Mouse (Mus musculus) embryonic facial prominence, embryonic 13.5 days (tissue): ENCODE measurements around the gene Rnf182. TPM values are rescaled to one million over a fixed set of nuclear protein-coding genes. Genes with fewer than 3 reads are reported as not detected.

Source experiments
- ATAC-seq: fragments of 200-750 bp; cut with Nextera tagmentation; 2 replicates; pipeline ENCODE4 v1.8.0; 2017; ENCODE audit warnings: low read depth; ENCODE audit not compliant: insufficient number of reproducible peaks, insufficient read depth, low FRiP score, low TSS enrichment
- H3K27ac ChIP-seq: fragments of 300-500 bp; sonication (generic); 2 replicates; pipeline ENCODE4 v1.5.1; 2015; ENCODE audit warnings: moderate library complexity, mild to moderate bottlenecking, inconsistent platforms
- H3K27me3 ChIP-seq: fragments of 300-500 bp; sonication (generic); 2 replicates; pipeline ENCODE4 v1.6.1; 2015; ENCODE audit warnings: mild to moderate bottlenecking, inconsistent platforms
- H3K36me3 ChIP-seq: fragments of 300-500 bp; sonication (generic); 2 replicates; pipeline ENCODE4 v1.6.1; 2015; ENCODE audit warnings: mild to moderate bottlenecking, inconsistent platforms
- H3K4me1 ChIP-seq: fragments of 300-500 bp; sonication (generic); 2 replicates; pipeline ENCODE4 v1.6.1; 2015; ENCODE audit warnings: inconsistent platforms
- H3K4me2 ChIP-seq: fragments of 300-500 bp; sonication (generic); 2 replicates; pipeline ENCODE4 v1.6.1; 2015; ENCODE audit warnings: moderate library complexity, mild to moderate bottlenecking, inconsistent platforms
- H3K4me3 ChIP-seq: fragments of 300-500 bp; sonication (generic); 2 replicates; pipeline ENCODE4 v1.5.1; 2015; ENCODE audit warnings: mild to moderate bottlenecking, inconsistent platforms
- H3K9ac ChIP-seq: fragments of 300-500 bp; sonication (generic); 2 replicates; pipeline ENCODE4 v1.6.1; 2015; ENCODE audit warnings: mild to moderate bottlenecking, inconsistent platforms
- H3K9me3 ChIP-seq: fragments of 300-500 bp; sonication (generic); 2 replicates; pipeline ENCODE4 v1.6.1; 2016; ENCODE audit warnings: inconsistent platforms
- WGBS: fragments of 180-500 bp; shearing (Covaris S2); methylation state at CpG from one replicate; pipeline ENCODE4 v1.1.7; 2015; ENCODE audit warnings: mixed read lengths; 5-methylcytosine and 5-hydroxymethylcytosine counted together
- polyA plus RNA-seq: library from polyadenylated mRNA; unstranded; fragments of >200 nt; fragmentation: Nextera tagmentation; extraction: Ambion mirVana; gene quantifications from 2 replicates; pipeline ENCODE4 v1.2.1, GENCODE M21; 2015

The Rnf182 gene
- polyA plus RNA-seq, 1 experiment from 2014 or later, result 10.7 TPM

DNA sequence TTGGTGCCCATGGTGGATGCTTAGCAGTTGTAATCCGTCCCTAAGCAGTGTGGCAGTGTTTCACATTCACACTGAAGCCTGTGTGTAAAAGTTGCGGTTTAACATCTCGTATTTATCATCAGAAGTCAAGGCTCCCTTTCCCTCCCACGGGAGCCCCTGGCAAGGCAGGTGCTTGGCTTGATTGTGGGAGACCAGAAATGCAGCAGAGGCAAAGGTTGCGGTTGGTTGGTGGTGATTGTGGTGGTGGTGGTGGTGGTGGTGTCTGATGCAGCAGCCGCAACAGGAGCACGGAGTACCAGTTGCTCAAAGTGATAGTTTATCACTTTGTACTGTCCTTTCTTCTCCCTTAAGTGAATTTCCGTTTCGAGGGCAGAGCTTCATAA, 325 bp upstream of the Rnf182 start:
- no peak for ATAC-seq
- H3K4me2 ChIP-seq, result peak overlapping the region; percentile 82
- H3K4me3 ChIP-seq, result peak overlapping the region; percentile 80
- 19% methylated on average over 9 of the region's 9 CpGs for WGBS
- no peaks in the 10 kb centered on the region for H3K9me3 ChIP-seq
- H3K4me1 ChIP-seq, result peaks cover 30% of the 10 kb centered on the region
- no peaks in the 10 kb centered on the region for H3K27me3 ChIP-seq
- H3K9ac ChIP-seq, result peak overlapping the region; percentile 83
- H3K36me3 ChIP-seq, result no peaks in the 10 kb centered on the region
- H3K27ac ChIP-seq, result peak overlapping the region; percentile 72

GRCm38 (mm10) chr13:43616551-43616950, 1.0 kb downstream of the Rnf182 start:
- Histone ChIP-seq H3K9ac (peak overlapping the region; percentile 83; the same call in 1 of the 2 replicates), H3K36me3 (no peaks in the 10 kb centered on the region), H3K4me3 (peak overlapping the region; percentile 80), H3K9me3 (no peaks in the 10 kb centered on the region), H3K27me3 (no peaks in the 10 kb centered on the region), H3K4me1 (peaks cover 27% of the 10 kb centered on the region), H3K27ac (no peak overlapping the region), H3K4me2 (peak overlapping the region; percentile 82)
- ATAC-seq, result no peak
- WGBS, result 23% methylated on average over 6 of the region's 6 CpGs

- Histone ChIP-seq H3K9me3 (no peaks in the 10 kb centered on the region), H3K9ac (no peak overlapping the region), H3K27me3 (no peaks in the 10 kb centered on the region), H3K4me1 (peaks cover 22% of the 10 kb centered on the region), H3K36me3 (no peaks in the 10 kb centered on the region), H3K27ac (no peak overlapping the region), H3K4me3 (no peak overlapping the region), H3K4me2 (no peak overlapping the region)
- ATAC-seq, result no peak
- 69% methylated on average over 4 of the region's 4 CpGs for WGBS
Observed at GRCm38 (mm10) chr13:43619550-43620175, 4.2 kb downstream of the Rnf182 start.

DNA sequence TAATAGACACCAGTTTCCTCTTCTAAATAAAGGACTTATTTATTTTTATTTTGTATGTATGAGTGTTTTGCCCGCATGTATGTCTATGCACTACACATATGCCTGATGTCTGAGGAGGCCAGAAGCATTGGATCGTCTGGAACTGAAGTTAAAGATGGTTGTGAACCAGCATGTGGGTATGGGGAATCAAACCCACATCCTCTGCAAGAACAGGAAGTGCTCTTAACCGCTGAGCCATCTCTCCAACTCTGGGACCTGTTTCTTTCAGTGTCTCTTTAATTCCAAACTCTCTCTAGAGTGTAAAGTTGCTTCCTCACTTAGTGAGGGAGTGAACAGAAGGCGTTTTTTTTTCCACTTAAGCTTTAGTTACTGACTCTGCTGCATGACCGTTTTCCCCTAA, 12.4 kb downstream of the Rnf182 start:
- H3K9ac ChIP-seq, result no peak overlapping the region
- WGBS, result 80% methylated on average over 5 of the region's 5 CpGs
- H3K9me3 ChIP-seq, result no peaks in the 10 kb centered on the region
- H3K27me3 ChIP-seq, result no peaks in the 10 kb centered on the region
- H3K27ac ChIP-seq, result no peak overlapping the region
- H3K4me3 ChIP-seq, result no peak overlapping the region
- ATAC-seq, result no peak
- no peaks in the 10 kb centered on the region for H3K4me1 ChIP-seq
- H3K36me3 ChIP-seq, result no peaks in the 10 kb centered on the region
- no peak overlapping the region for H3K4me2 ChIP-seq

DNA sequence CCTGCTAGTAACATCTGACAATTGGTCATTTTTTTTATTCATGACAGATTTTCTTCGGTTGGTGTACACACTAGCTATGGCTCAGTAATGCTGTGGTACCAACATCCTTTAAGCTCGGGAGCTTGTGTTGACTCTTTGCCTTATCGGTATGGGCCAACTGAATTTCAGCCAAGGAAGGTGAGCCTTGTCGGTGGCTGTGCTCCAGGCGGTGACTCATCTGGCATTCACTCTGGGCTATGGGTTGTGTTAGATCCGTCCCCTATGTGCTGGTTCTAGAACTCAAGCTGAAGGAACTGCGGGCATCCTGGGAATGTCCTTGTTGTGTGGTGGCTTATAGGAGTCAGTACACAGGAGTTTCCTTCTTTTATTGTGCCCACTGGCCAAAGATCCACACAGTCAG, 14.3 kb downstream of the Rnf182 start:
- no peak overlapping the region for H3K27ac ChIP-seq

DNA sequence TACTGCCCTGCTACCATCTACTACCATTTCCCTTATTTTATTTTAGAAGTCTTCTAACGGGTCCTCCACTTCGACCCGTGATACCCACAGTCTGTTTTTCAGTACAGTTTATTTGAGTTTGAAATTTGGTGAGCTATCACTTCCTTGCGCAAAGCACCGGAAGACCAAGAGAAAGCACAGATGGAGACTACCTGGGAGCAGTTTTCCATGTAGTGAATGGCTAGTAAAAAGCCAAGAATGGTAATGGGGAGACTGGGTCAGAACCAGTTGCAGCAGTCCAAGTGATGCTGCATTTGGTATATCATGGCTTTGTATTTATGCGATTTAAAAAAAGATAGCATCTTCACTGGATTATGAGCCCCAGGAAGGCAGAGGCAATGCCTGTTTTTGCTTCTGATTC, 15.8 kb downstream of the Rnf182 start:
- 94% methylated on average over 6 of the region's 6 CpGs for WGBS
- H3K36me3 ChIP-seq, result no peaks in the 10 kb centered on the region

More for the DNA sequence above, 14.3 kb downstream of the Rnf182 start:
- no peaks in the 10 kb centered on the region for H3K9me3 ChIP-seq
- no peak overlapping the region for H3K9ac ChIP-seq
- 82% methylated on average over 7 of the region's 7 CpGs for WGBS
- no peak for ATAC-seq
- no peaks in the 10 kb centered on the region for H3K4me1 ChIP-seq
- no peak overlapping the region for H3K4me3 ChIP-seq
- no peak overlapping the region for H3K4me2 ChIP-seq
- H3K27me3 ChIP-seq, result no peaks in the 10 kb centered on the region
- H3K36me3 ChIP-seq, result no peaks in the 10 kb centered on the region

DNA sequence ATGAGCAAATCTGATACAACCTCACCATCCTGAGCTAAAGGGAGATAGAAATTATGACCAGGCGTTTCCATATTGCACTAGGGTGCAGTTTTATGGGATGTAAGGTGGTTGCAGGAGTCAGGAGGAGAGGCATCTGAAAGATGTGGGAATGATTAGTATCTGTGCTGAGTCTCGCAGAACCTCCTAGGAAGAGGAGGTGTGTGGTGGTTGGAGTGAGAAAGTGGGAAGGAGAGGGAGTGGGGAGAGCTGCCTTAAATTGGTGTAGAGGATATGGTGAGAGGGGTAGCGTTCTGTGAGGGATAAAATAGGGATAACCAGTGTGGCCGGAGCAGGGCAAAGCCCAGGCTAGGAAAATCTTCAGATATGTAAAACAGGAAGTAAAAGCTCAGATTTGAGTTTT, 17.5 kb downstream of the Rnf182 start:
- ATAC-seq, result no peak
- 76% methylated on average over 4 of the region's 4 CpGs for WGBS

More for the DNA sequence above, 15.8 kb downstream of the Rnf182 start:
- Histone ChIP-seq H3K27ac (no peak overlapping the region), H3K4me1 (no peaks in the 10 kb centered on the region), H3K9ac (no peak overlapping the region), H3K27me3 (no peaks in the 10 kb centered on the region), H3K4me2 (no peak overlapping the region), H3K4me3 (no peak overlapping the region), H3K9me3 (no peaks in the 10 kb centered on the region)
- ATAC-seq, result no peak

GRCm38 (mm10) chr13:43637720-43638119, 22.2 kb downstream of the Rnf182 start:
- Histone ChIP-seq H3K27me3 (no peaks in the 10 kb centered on the region), H3K4me1 (no peaks in the 10 kb centered on the region), H3K27ac (no peak overlapping the region), H3K9me3 (no peaks in the 10 kb centered on the region), H3K36me3 (no peaks in the 10 kb centered on the region), H3K4me2 (no peak overlapping the region), H3K9ac (no peak overlapping the region), H3K4me3 (no peak overlapping the region)
- no peak for ATAC-seq
- WGBS, result 85% methylated on average over 7 of the region's 7 CpGs

More for the DNA sequence above, 17.5 kb downstream of the Rnf182 start:
- H3K27me3 ChIP-seq, result no peaks in the 10 kb centered on the region
- no peak overlapping the region for H3K27ac ChIP-seq
- H3K4me1 ChIP-seq, result no peaks in the 10 kb centered on the region
- no peak overlapping the region for H3K4me3 ChIP-seq
- no peak overlapping the region for H3K9ac ChIP-seq
- H3K4me2 ChIP-seq, result no peak overlapping the region
- no peaks in the 10 kb centered on the region for H3K36me3 ChIP-seq
- H3K9me3 ChIP-seq, result no peaks in the 10 kb centered on the region

GRCm38 (mm10) chr13:43644991-43645390, 29.5 kb downstream of the Rnf182 start:
- H3K9ac ChIP-seq, result no peak overlapping the region

GRCm38 (mm10) chr13:43648556-43648955, 33.0 kb downstream of the Rnf182 start:
- Histone ChIP-seq H3K4me3 (no peak overlapping the region), H3K4me1 (peaks cover 17% of the 10 kb centered on the region), H3K27ac (no peak overlapping the region), H3K9me3 (no peaks in the 10 kb centered on the region), H3K4me2 (no peak overlapping the region), H3K27me3 (no peaks in the 10 kb centered on the region), H3K36me3 (no peaks in the 10 kb centered on the region), H3K9ac (0 out of 2 replicates have a peak overlapping the region, but pooled peaks have one; percentile 32)
- 25% methylated on average over 6 of the region's 6 CpGs for WGBS
- no peak for ATAC-seq

More at GRCm38 (mm10) chr13:43644991-43645390, 29.5 kb downstream of the Rnf182 start:
- no peaks in the 10 kb centered on the region for H3K36me3 ChIP-seq
- H3K27ac ChIP-seq, result no peak overlapping the region
- no peaks in the 10 kb centered on the region for H3K27me3 ChIP-seq
- no peak overlapping the region for H3K4me2 ChIP-seq
- no peak overlapping the region for H3K4me3 ChIP-seq
- no peaks in the 10 kb centered on the region for H3K9me3 ChIP-seq
- WGBS, result 20% methylated on average over 1 of the region's 1 CpGs
- no peak for ATAC-seq
- H3K4me1 ChIP-seq, result peaks cover 17% of the 10 kb centered on the region

DNA sequence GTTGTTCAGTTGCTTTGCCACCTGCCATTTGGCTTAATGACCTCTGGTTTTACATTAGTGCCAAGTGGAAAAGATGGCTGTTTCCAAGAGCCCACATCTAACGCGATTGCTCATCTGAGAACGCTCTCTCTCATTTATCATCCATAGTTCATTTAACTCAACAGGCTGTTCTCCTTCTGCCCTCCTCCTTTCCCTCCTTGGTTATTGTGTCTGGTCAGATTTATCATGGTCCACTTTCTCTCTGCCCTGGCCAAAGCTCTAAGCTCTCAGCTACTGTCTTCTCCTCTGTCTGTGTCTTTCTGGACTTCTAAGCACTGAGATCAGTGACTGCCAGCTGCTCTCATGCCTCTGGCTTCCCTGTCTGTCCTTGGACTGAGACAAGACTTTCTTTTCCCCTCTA, 35.8 kb downstream of the Rnf182 start:
- Histone ChIP-seq H3K4me2 (no peak overlapping the region), H3K27ac (no peak overlapping the region), H3K27me3 (no peaks in the 10 kb centered on the region), H3K9me3 (no peaks in the 10 kb centered on the region), H3K36me3 (no peaks in the 10 kb centered on the region), H3K4me3 (no peak overlapping the region), H3K4me1 (peaks cover 17% of the 10 kb centered on the region), H3K9ac (no peak overlapping the region)
- 91% methylated on average over 3 of the region's 3 CpGs for WGBS
- no peak for ATAC-seq

DNA sequence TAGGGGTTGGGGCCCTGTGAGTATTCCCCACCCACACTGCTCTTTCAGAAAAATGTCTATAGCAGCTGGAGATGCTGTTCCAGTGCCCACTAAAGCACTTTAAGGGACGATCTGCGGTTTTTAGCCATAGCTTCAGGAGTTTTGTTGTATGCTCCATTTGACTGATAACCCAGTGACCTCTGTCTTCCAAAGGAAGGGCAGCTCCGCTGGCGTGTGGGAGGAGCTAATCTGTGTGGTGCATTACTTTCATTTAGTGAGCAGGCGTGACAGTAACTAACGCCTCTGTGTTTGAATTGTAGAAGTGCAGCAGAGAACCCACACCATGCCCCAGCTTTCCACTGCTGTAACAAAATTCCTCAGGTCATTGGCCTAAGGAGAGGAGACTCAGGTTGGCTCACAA, 38.6 kb downstream of the Rnf182 start:
- Histone ChIP-seq H3K9ac (no peak overlapping the region), H3K36me3 (no peaks in the 10 kb centered on the region), H3K4me2 (no peak overlapping the region), H3K9me3 (no peaks in the 10 kb centered on the region), H3K4me3 (no peak overlapping the region), H3K4me1 (peaks cover under 1% of the 10 kb centered on the region), H3K27me3 (no peaks in the 10 kb centered on the region), H3K27ac (no peak overlapping the region)
- WGBS, result 75% methylated on average over 6 of the region's 6 CpGs
- ATAC-seq, result no peak
